Mouse (Mus musculus): Measurements from ENCODE around the gene Slc9a3r2. TPM values are rescaled to one million over a fixed set of nuclear protein-coding genes. Genes with fewer than 3 reads are reported as not detected.

Slc9a3r2 gene
- polyA plus RNA-seq, 1 experiment = 0.04 TPM

DNA sequence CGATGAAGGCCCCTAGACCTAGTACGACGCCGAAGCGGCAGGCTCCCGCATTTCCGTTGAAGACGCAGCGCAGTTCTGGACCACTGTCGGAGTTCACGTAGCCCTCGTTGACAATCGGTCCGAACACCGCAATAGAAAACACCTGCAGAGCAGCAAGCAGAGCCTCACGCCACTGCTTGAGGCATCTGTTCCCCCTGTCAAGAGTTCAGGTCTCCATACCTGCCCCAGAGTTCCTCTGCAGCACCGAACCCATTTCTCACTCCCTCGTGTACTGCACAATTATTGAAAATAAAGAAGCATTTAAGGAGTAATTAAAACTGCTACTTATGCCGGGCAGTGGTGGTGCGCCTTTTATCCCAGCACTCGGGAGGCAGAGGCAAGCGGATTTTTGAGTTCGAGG is 37.5 kb upstream of the Slc9a3r2 start:
- H3K27me3 ChIP-seq (ENCODE audit: control insufficient read depth) = peaks cover 63% of the 10 kb centered on the region

GRCm38 (mm10) chr17:24687146-24687595 is 37.0 kb upstream of the Slc9a3r2 start:
- H3K36me3 ChIP-seq (ENCODE audit: control insufficient read depth) = peaks cover 3% of the 10 kb centered on the region
- TF ChIP-seq TAL1 (IDR thresholded peaks at IDR 0.05; ENCODE audit: low read length) (no peak), GATA1 (IDR thresholded peaks at IDR 0.05; ENCODE audit: low read length) (no peak)
- peak overlapping the region; percentile 52 for H3K4me3 ChIP-seq (replicated peaks)
- H3K9me3 ChIP-seq (ENCODE audit: control insufficient read depth, low read length) = peaks cover 14% of the 10 kb centered on the region; the same call in 1 of the 2 replicates
- H3K4me1 ChIP-seq (ENCODE audit: control insufficient read depth) = peaks cover 34% of the 10 kb centered on the region
- peaks cover 58% of the 10 kb centered on the region for H3K27me3 ChIP-seq (ENCODE audit: control insufficient read depth)

More for the DNA sequence above, 37.5 kb upstream of the Slc9a3r2 start:
- Histone ChIP-seq H3K36me3 (ENCODE audit: control insufficient read depth) (peaks cover 7% of the 10 kb centered on the region), H3K9me3 (ENCODE audit: control insufficient read depth, low read length) (peaks cover 14% of the 10 kb centered on the region; the same call in 1 of the 2 replicates), H3K4me1 (ENCODE audit: control insufficient read depth) (peaks cover 35% of the 10 kb centered on the region), H3K4me3 (replicated peaks) (peak overlapping the region; percentile 52)
- no peak for TF ChIP-seq GATA1 (IDR thresholded peaks at IDR 0.05; ENCODE audit: low read length)
- TF ChIP-seq TAL1 (IDR thresholded peaks at IDR 0.05; ENCODE audit: low read length) = no peak

- Histone ChIP-seq H3K4me3 (replicated peaks) (peak overlapping the region; percentile 6), H3K27me3 (ENCODE audit: control insufficient read depth) (peaks cover 55% of the 10 kb centered on the region), H3K9me3 (ENCODE audit: control insufficient read depth, low read length) (peaks cover 14% of the 10 kb centered on the region; the same call in 1 of the 2 replicates), H3K36me3 (ENCODE audit: control insufficient read depth) (peaks cover 7% of the 10 kb centered on the region), H3K4me1 (ENCODE audit: control insufficient read depth) (peaks cover 31% of the 10 kb centered on the region)
- TF ChIP-seq GATA1 (IDR thresholded peaks at IDR 0.05; ENCODE audit: low read length) = no peak
Measured at GRCm38 (mm10) chr17:24686514-24686913, 36.4 kb upstream of the Slc9a3r2 start.

DNA sequence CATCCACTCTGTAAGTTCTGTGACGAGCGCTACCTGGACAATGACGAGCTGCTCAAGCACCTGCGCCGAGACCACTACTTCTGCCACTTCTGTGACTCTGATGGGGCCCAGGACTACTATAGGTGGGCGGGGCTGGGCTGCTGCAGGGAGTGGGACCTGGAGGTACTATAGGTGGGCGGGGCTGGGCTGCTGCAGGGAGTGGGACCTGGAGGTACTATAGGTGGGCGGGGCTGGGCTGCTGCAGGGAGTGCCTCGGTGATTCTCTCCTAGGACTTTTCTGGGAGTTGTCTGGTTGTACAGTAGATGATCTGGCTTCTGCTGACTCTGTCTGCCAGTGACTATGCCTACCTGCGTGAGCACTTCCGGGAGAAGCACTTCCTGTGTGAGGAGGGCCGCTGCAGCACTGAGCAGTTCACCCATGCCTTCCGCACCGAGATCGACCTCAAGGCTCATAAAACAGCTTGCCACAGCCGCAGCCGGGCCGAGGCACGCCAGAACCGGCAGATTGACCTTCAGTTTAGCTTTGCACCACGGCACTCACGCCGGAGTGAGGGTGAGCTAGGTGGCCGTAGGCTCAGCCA is 27.5 kb upstream of the Slc9a3r2 start:
- no peaks in the 10 kb centered on the region for H3K27me3 ChIP-seq (ENCODE audit: control insufficient read depth)
- H3K36me3 ChIP-seq (ENCODE audit: control insufficient read depth) = peaks cover 83% of the 10 kb centered on the region
- no peak for TF ChIP-seq TAL1 (IDR thresholded peaks at IDR 0.05; ENCODE audit: low read length)
- no peak for TF ChIP-seq GATA1 (IDR thresholded peaks at IDR 0.05; ENCODE audit: low read length)
- H3K4me3 ChIP-seq (replicated peaks) = no peak overlapping the region
- no peaks in the 10 kb centered on the region for H3K9me3 ChIP-seq (ENCODE audit: control insufficient read depth, low read length)
- peaks cover 37% of the 10 kb centered on the region for H3K4me1 ChIP-seq (ENCODE audit: control insufficient read depth)

GRCm38 (mm10) chr17:24676877-24677276 is 26.8 kb upstream of the Slc9a3r2 start:
- peaks cover 83% of the 10 kb centered on the region for H3K36me3 ChIP-seq (ENCODE audit: control insufficient read depth)
- H3K9me3 ChIP-seq (ENCODE audit: control insufficient read depth, low read length) = no peaks in the 10 kb centered on the region
- H3K4me1 ChIP-seq (ENCODE audit: control insufficient read depth) = peaks cover 42% of the 10 kb centered on the region
- TF ChIP-seq TAL1 (IDR thresholded peaks at IDR 0.05; ENCODE audit: low read length) (no peak), GATA1 (IDR thresholded peaks at IDR 0.05; ENCODE audit: low read length) (no peak)
- no peaks in the 10 kb centered on the region for H3K27me3 ChIP-seq (ENCODE audit: control insufficient read depth)
- no peak overlapping the region for H3K4me3 ChIP-seq (replicated peaks)

DNA sequence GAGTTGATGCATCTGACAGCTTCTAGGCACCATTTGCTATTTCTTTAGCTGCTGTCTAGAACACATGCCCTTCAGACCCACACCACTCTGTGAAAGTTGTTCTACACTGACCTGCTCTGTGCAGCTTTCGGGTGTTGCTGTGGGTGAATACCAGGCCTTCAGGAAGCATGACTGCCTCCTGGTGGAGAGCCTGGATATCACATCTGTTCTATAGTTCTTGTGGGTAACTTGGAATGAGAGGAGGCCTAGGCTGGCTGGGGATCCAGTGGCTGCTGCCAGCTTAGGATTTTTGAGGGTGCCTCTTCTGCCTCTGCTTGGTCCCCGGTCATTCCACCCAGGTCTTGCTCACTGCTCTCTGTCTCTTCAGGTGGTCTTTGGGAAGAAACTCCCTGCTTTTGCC is 26.1 kb upstream of the Slc9a3r2 start:
- Histone ChIP-seq H3K36me3 (ENCODE audit: control insufficient read depth) (peaks cover 79% of the 10 kb centered on the region), H3K4me1 (ENCODE audit: control insufficient read depth) (peaks cover 49% of the 10 kb centered on the region), H3K4me3 (replicated peaks) (no peak overlapping the region), H3K9me3 (ENCODE audit: control insufficient read depth, low read length) (no peaks in the 10 kb centered on the region), H3K27me3 (ENCODE audit: control insufficient read depth) (no peaks in the 10 kb centered on the region)
- TF ChIP-seq TAL1 (IDR thresholded peaks at IDR 0.05; ENCODE audit: low read length) (no peak), GATA1 (IDR thresholded peaks at IDR 0.05; ENCODE audit: low read length) (no peak)

GRCm38 (mm10) chr17:24674277-24674676 is 24.1 kb upstream of the Slc9a3r2 start:
- TF ChIP-seq TAL1 (IDR thresholded peaks at IDR 0.05; ENCODE audit: low read length) (no peak), GATA1 (IDR thresholded peaks at IDR 0.05; ENCODE audit: low read length) (no peak)
- no peak overlapping the region for H3K4me3 ChIP-seq (replicated peaks)
- H3K36me3 ChIP-seq (ENCODE audit: control insufficient read depth) = peaks cover 61% of the 10 kb centered on the region
- no peaks in the 10 kb centered on the region for H3K27me3 ChIP-seq (ENCODE audit: control insufficient read depth)
- H3K9me3 ChIP-seq (ENCODE audit: control insufficient read depth, low read length) = no peaks in the 10 kb centered on the region
- H3K4me1 ChIP-seq (ENCODE audit: control insufficient read depth) = peaks cover 66% of the 10 kb centered on the region

- Histone ChIP-seq H3K36me3 (ENCODE audit: control insufficient read depth) (peaks cover 40% of the 10 kb centered on the region), H3K4me3 (replicated peaks) (peak overlapping the region; percentile 12), H3K4me1 (ENCODE audit: control insufficient read depth) (peaks cover 70% of the 10 kb centered on the region), H3K27me3 (ENCODE audit: control insufficient read depth) (no peaks in the 10 kb centered on the region), H3K9me3 (ENCODE audit: control insufficient read depth, low read length) (no peaks in the 10 kb centered on the region)
- TF ChIP-seq GATA1 (IDR thresholded peaks at IDR 0.05; ENCODE audit: low read length) (no peak), TAL1 (IDR thresholded peaks at IDR 0.05; ENCODE audit: low read length) (no peak)
Measured at GRCm38 (mm10) chr17:24672141-24672540, 22.0 kb upstream of the Slc9a3r2 start.

- peaks cover 32% of the 10 kb centered on the region for H3K36me3 ChIP-seq (ENCODE audit: control insufficient read depth)
- peaks cover 66% of the 10 kb centered on the region for H3K4me1 ChIP-seq (ENCODE audit: control insufficient read depth)
- H3K9me3 ChIP-seq (ENCODE audit: control insufficient read depth, low read length) = no peaks in the 10 kb centered on the region
- peak overlapping the region; percentile 100 for H3K4me3 ChIP-seq (replicated peaks)
- TF ChIP-seq TAL1 (IDR thresholded peaks at IDR 0.05; ENCODE audit: low read length) (no peak), GATA1 (IDR thresholded peaks at IDR 0.05; ENCODE audit: low read length) (no peak)
- H3K27me3 ChIP-seq (ENCODE audit: control insufficient read depth) = no peaks in the 10 kb centered on the region
Measured at GRCm38 (mm10) chr17:24671346-24671745, 21.2 kb upstream of the Slc9a3r2 start.
